Mouse (Mus musculus) heart, postnatal 0 days (tissue): ENCODE measurements around the gene Zrsr1.

Experiments
- CTCF ChIP-seq: IDR thresholded peaks from 2 replicates; pipeline ENCODE4 v1.5.1; 2016; ENCODE audit warnings: antibody characterized with exemption, control low read depth, low read depth
- EP300 ChIP-seq: IDR thresholded peaks from 2 replicates; pipeline ENCODE4 v1.6.1; 2016; ENCODE audit warnings: antibody characterized with exemption, low read depth

- TF ChIP-seq CTCF (no peak), EP300 (no peak)
These were observed 7.4 kb upstream of the Zrsr1 start for GRCm38 (mm10) chr11:22964401-22964800.
